Mouse (Mus musculus) ES-Bruce4 (cell line): ENCODE measurements around the gene Fryl. TPM values are rescaled to one million over a fixed set of nuclear protein-coding genes. Genes with fewer than 3 reads are reported as not detected.

Experiments
- H3K27ac ChIP-seq: 2 replicates; pipeline ENCODE4 v1.5.1; 2012; ENCODE audit warnings: low read length, inconsistent platforms; ENCODE audit not compliant: insufficient read depth
- H3K27me3 ChIP-seq: 2 replicates; pipeline ENCODE4 v1.6.1; 2012; ENCODE audit warnings: mild to moderate bottlenecking, low read length, inconsistent platforms; ENCODE audit not compliant: control insufficient read depth, poor library complexity, insufficient read depth, severe bottlenecking
- H3K36me3 ChIP-seq: 2 replicates; pipeline ENCODE4 v1.6.1; 2012; ENCODE audit warnings: inconsistent platforms, mild to moderate bottlenecking, low read length, moderate library complexity; ENCODE audit not compliant: control insufficient read depth, poor library complexity, insufficient read depth, severe bottlenecking
- H3K4me1 ChIP-seq: one replicate; pipeline ENCODE4 v1.8.1; 2011; ENCODE audit warnings: low read length; ENCODE audit not compliant: control insufficient read depth, insufficient read depth
- H3K4me3 ChIP-seq: 2 replicates; pipeline ENCODE4 v1.5.1; 2011; ENCODE audit warnings: low read depth, mild to moderate bottlenecking, low read length
- H3K9ac ChIP-seq: 2 replicates; pipeline ENCODE4 v1.6.1; 2012; ENCODE audit warnings: low read depth, mild to moderate bottlenecking, inconsistent platforms; ENCODE audit not compliant: poor library complexity, severe bottlenecking
- H3K9me3 ChIP-seq: replicated peaks from 2 replicates; pipeline ENCODE4 v1.6.1; 2012; ENCODE audit warnings: mild to moderate bottlenecking, low read length, inconsistent platforms; ENCODE audit not compliant: control insufficient read depth, poor library complexity, insufficient read depth, severe bottlenecking
- CTCF ChIP-seq: IDR thresholded peaks from one replicate; pipeline ENCODE4 v1.8.1; 2011; ENCODE audit warnings: low read depth, low read length
- EP300 ChIP-seq: IDR thresholded peaks from 2 replicates; pipeline ENCODE4 v1.6.1; 2011; ENCODE audit warnings: low read depth, low read length; ENCODE audit not compliant: insufficient read depth
- POLR2A ChIP-seq: IDR thresholded peaks from one replicate; pipeline ENCODE4 v1.8.1; 2011; ENCODE audit warnings: low read length; ENCODE audit not compliant: insufficient read depth
- polyA plus RNA-seq: library from polyadenylated mRNA; stranded (reverse); fragments of >200 nt; gene quantifications from 2 replicates; pipeline ENCODE4 v1.2.4, GENCODE M21; 2011; ENCODE audit warnings: low read depth; ENCODE audit not compliant: missing spikeins, insufficient read depth, insufficient read length

Gene Fryl
- polyA plus RNA-seq, 1 experiment, result 94.8 TPM

GRCm38 (mm10) chr5:72976539-72976938, 279.9 kb downstream of the Fryl start:
- no peaks in the 10 kb centered on the region for H3K27me3 ChIP-seq
- H3K36me3 ChIP-seq, result peaks cover 3% of the 10 kb centered on the region; the same call in 1 of the 2 replicates
- H3K27ac ChIP-seq, result no peak overlapping the region
- H3K9me3 ChIP-seq, result no peaks in the 10 kb centered on the region
- H3K9ac ChIP-seq, result no peak overlapping the region
- no peak overlapping the region for H3K4me3 ChIP-seq
- TF ChIP-seq EP300 (no peak), CTCF (no peak), POLR2A (no peak)
- no peaks in the 10 kb centered on the region for H3K4me1 ChIP-seq

- TF ChIP-seq CTCF (no peak), EP300 (no peak), POLR2A (no peak)
- peaks cover 3% of the 10 kb centered on the region; the same call in 1 of the 2 replicates for H3K36me3 ChIP-seq
- no peaks in the 10 kb centered on the region for H3K27me3 ChIP-seq
- H3K4me3 ChIP-seq, result no peak overlapping the region
- no peaks in the 10 kb centered on the region for H3K4me1 ChIP-seq
- H3K9ac ChIP-seq, result no peak overlapping the region
- no peak overlapping the region for H3K27ac ChIP-seq
- H3K9me3 ChIP-seq, result no peaks in the 10 kb centered on the region
These were observed 280.4 kb downstream of the Fryl start for GRCm38 (mm10) chr5:72975996-72976395.

GRCm38 (mm10) chr5:72974602-72975001, 281.8 kb downstream of the Fryl start, which contains the start of gene Gm10135:
Gene Gm10135, minus strand, starts transcription at chr5:72974702.
- no peak within 1 kb of the TSS for H3K27ac ChIP-seq
- H3K4me1 ChIP-seq, result no peaks in the 10 kb centered on the region
- no peak within 1 kb of the TSS for H3K9ac ChIP-seq
- H3K36me3 ChIP-seq, result peaks cover 3% of the 10 kb centered on the region; the same call in 1 of the 2 replicates
- H3K4me3 ChIP-seq, result no peak within 1 kb of the TSS
- no peaks in the 10 kb centered on the region for H3K9me3 ChIP-seq
- no peak for TF ChIP-seq POLR2A
- no peak for TF ChIP-seq EP300
- no peak for TF ChIP-seq CTCF
- no peaks in the 10 kb centered on the region for H3K27me3 ChIP-seq

- H3K27ac ChIP-seq, result no peak overlapping the region
- no peaks in the 10 kb centered on the region for H3K9me3 ChIP-seq
- H3K36me3 ChIP-seq, result peaks cover 3% of the 10 kb centered on the region; the same call in 1 of the 2 replicates
- no peak overlapping the region for H3K9ac ChIP-seq
- H3K4me3 ChIP-seq, result no peak overlapping the region
- no peaks in the 10 kb centered on the region for H3K27me3 ChIP-seq
- H3K4me1 ChIP-seq, result no peaks in the 10 kb centered on the region
- TF ChIP-seq POLR2A, result no peak
- TF ChIP-seq CTCF, result peak; percentile 13
These were observed 283.5 kb downstream of the Fryl start for GRCm38 (mm10) chr5:72972934-72973333.

DNA sequence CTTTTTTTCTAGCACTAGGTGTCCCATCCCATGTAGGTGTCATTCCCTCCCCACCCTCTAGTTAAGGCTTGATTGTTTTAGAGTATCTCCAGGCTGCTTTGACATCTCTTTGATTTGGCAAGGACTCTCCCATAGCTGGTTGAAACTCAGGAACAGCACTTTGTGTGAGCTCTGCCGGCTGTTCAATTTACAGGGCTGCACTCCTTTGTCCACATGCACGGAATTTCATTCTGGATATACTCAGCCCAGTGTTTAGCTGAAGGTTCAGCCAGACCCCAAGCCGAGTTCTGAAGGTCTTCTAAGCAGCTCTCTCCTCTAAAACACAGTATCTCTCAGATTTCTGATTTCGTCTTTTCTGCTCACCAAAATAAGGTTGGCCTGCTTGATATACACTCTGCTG, 284.0 kb downstream of the Fryl start:
- no peak overlapping the region for H3K9ac ChIP-seq
- no peaks in the 10 kb centered on the region for H3K4me1 ChIP-seq
- H3K27me3 ChIP-seq, result no peaks in the 10 kb centered on the region
- no peaks in the 10 kb centered on the region for H3K9me3 ChIP-seq
- H3K4me3 ChIP-seq, result no peak overlapping the region
- TF ChIP-seq POLR2A (no peak), EP300 (no peak), CTCF (no peak)
- H3K36me3 ChIP-seq, result peaks cover 3% of the 10 kb centered on the region; the same call in 1 of the 2 replicates
- no peak overlapping the region for H3K27ac ChIP-seq

Other genes starting within 250 kb of the Fryl start
- not detected in 2 replicates for gene Slc10a4, start 249.7 kb downstream of the Fryl start, polyA plus RNA-seq
- gene Ociad1, start 36.2 kb upstream of the Fryl start, polyA plus RNA-seq, result 291 and 334 TPM in 2 replicates
- 2.2 and 4.9 TPM in 2 replicates for gene Ociad2, start 84.4 kb upstream of the Fryl start, polyA plus RNA-seq
- gene Cwh43, start 149.5 kb upstream of the Fryl start, polyA plus RNA-seq, result not detected in 2 replicates
- gene Dcun1d4, start 224.4 kb upstream of the Fryl start, polyA plus RNA-seq, result 32.9 and 34.1 TPM in 2 replicates